8 mouse cellular contexts compared by ENCODE assay signal in the genomic region with DNA sequence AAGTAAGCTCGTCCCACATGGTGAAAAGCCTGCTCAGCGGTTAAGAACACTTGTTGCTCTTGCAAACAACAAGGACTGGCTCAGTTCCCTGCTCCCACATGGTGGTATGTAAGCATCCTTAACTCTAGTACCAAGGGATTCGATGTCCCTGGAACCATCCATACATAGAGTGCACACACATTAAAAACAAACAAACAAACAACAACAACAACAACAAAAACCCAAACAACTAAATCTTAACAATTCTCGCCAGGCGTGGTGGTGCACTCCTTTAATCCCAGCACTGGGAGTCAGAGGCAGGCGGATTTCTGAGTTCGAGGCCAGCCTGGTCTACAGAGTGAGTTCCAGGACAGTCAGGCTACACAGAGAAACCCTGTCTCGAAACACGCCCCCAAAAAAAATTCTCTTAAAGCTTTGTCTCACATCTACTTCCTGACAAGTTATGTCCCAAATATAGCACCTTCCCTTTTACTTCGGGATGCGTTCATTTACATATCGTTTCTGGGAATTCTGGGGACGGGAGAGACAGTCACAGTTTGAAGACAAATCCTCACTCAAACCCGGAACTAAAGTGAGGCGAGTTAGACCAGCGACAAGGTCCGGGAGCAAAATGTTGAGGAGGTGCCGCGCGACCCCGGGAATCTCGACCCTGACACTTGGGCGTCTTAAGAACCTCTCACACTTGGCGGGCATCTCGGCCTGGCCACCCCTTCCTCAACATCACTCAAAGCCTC. TPM values are rescaled to one million over a fixed set of nuclear protein-coding genes. Genes with fewer than 3 reads are reported as not detected.
DNase-seq lines count a peak whose midpoint lies in the region; ATAC-seq and TF ChIP-seq lines count a peak whose summit lies in the region.

No protein-coding gene starts in this region.

- H3K27me3 ChIP-seq in liver, adult 2 months (ENCODE audit: control insufficient read depth, insufficient read depth, low read length), result no peaks in the 10 kb centered on the region
- no peaks in the 10 kb centered on the region for H3K27me3 ChIP-seq in limb, embryonic 14.5 days (ENCODE audit: control insufficient read depth, insufficient read depth, low read length)
- no peaks in the 10 kb centered on the region; the same call in 1 of the 2 replicates for H3K27me3 ChIP-seq in neural tube, embryonic 15.5 days (replicated peaks)

- peaks cover 20% of the 10 kb centered on the region for H3K79me2 ChIP-seq in liver, adult 2 months (ENCODE audit: control insufficient read depth, insufficient read depth, low read length)

- H3K4me1 ChIP-seq in liver, adult 2 months (ENCODE audit: control insufficient read depth, insufficient read depth, low read length), result peaks cover 5% of the 10 kb centered on the region
- peaks cover 15% of the 10 kb centered on the region for H3K4me1 ChIP-seq in limb, embryonic 14.5 days (ENCODE audit: control insufficient read depth, insufficient read depth, low read length)
- H3K4me1 ChIP-seq in neural tube, embryonic 15.5 days, result peaks cover 23% of the 10 kb centered on the region

- peak overlapping the region; percentile 96 for H3K9ac ChIP-seq in liver, adult 2 months (ENCODE audit: low read depth, low read length)
- H3K9ac ChIP-seq in limb, embryonic 14.5 days (ENCODE audit: low read depth, low read length, severe bottlenecking), result peak overlapping the region; percentile 79
- peak overlapping the region; percentile 81 for H3K9ac ChIP-seq in neural tube, embryonic 15.5 days (replicated peaks)

- no peak for DNase-seq in liver, adult 2 months (ENCODE audit: extremely low read depth, low read depth, low spot score)
- DNase-seq in liver, result no peak
- no peak for DNase-seq in limb, embryonic 14.5 days (ENCODE audit: low spot score)
- DNase-seq in cerebellum, postnatal 4 days (ENCODE audit: low spot score in 2 of 2), result no peak
- DNase-seq in kidney, adult 18-20 months, result no peak
- no peak for DNase-seq in right cerebral cortex, postnatal 10 days (ENCODE audit: low spot score in 2 of 2)

- H3K4me2 ChIP-seq in limb, embryonic 14.5 days (replicated peaks; ENCODE audit: low read depth, low read length, severe bottlenecking), result peak overlapping the region; percentile 82
- peak overlapping the region; percentile 91 for H3K4me2 ChIP-seq in neural tube, embryonic 15.5 days

- WGBS in liver, adult 2 months, result 21% methylated on average over 25 of the region's 25 CpGs
- WGBS in limb, embryonic 14.5 days, result 20% methylated on average over 25 of the region's 25 CpGs
- 22% methylated on average over 25 of the region's 25 CpGs for WGBS in neural tube, embryonic 15.5 days

- no peak for TF ChIP-seq POLR2A in liver, adult 2 months (IDR thresholded peaks at IDR 0.05; ENCODE audit: extremely low read depth, insufficient read depth, low read length)
- no peak for TF ChIP-seq POLR2A in limb, embryonic 14.5 days (IDR thresholded peaks at IDR 0.05; ENCODE audit: borderline replicate concordance, extremely low read depth, insufficient read depth, insufficient read length)

- H3K9me3 ChIP-seq in limb, embryonic 14.5 days (ENCODE audit: control insufficient read depth, low read length), result no peaks in the 10 kb centered on the region
- no peaks in the 10 kb centered on the region for H3K9me3 ChIP-seq in neural tube, embryonic 15.5 days (replicated peaks)

- peak; percentile 28 for ATAC-seq in erythroblast, adult 5-6 weeks (replicated peaks; ENCODE audit: low FRiP score, poor library complexity, severe bottlenecking)
- ATAC-seq in limb, embryonic 14.5 days (ENCODE audit: low FRiP score, low read depth), result no peak
- ATAC-seq in neural tube, embryonic 15.5 days (ENCODE audit: low FRiP score), result no peak

- peak overlapping the region; percentile 28 for H3K27ac ChIP-seq in liver, adult 2 months (replicated peaks; ENCODE audit: insufficient read depth, low read depth, low read length)
- 0 out of 2 replicates have a peak overlapping the region, but pooled peaks have one; percentile 52 for H3K27ac ChIP-seq in limb, embryonic 14.5 days (replicated peaks; ENCODE audit: low read depth, low read length)
- peak overlapping the region; percentile 78 for H3K27ac ChIP-seq in neural tube, embryonic 15.5 days (replicated peaks)

- H3K4me3 ChIP-seq in liver, adult 2 months (ENCODE audit: insufficient read depth, low read depth, low read length), result peak overlapping the region; percentile 99
- H3K4me3 ChIP-seq in limb, embryonic 14.5 days (replicated peaks; ENCODE audit: low read length), result peak overlapping the region; percentile 91
- peak overlapping the region; percentile 95 for H3K4me3 ChIP-seq in neural tube, embryonic 15.5 days (replicated peaks)

- no peaks in the 10 kb centered on the region; the same call in 1 of the 2 replicates for H3K36me3 ChIP-seq in liver, adult 2 months (ENCODE audit: control insufficient read depth, insufficient read depth, low read length)
- no peaks in the 10 kb centered on the region for H3K36me3 ChIP-seq in limb, embryonic 14.5 days (ENCODE audit: control insufficient read depth, insufficient read depth, low read length)
- H3K36me3 ChIP-seq in neural tube, embryonic 15.5 days, result no peaks in the 10 kb centered on the region

- TF ChIP-seq CTCF in liver, adult 2 months (IDR thresholded peaks at IDR 0.05; ENCODE audit: low read depth, low read length), result no peak

RNA-seq across cellular contexts. Expression of gene Ezh1, which starts 0.8 kb away (rescaled TPM):
- total RNA-seq in liver, adult 2 months (2014; rRNA removed), result 10.5 and 10.8 TPM in 2 replicates
- 7.5 and 9.2 TPM in 2 replicates for polyA plus RNA-seq in liver, adult 2 months (2012; rRNA removed)
- total RNA-seq in erythroblast, adult 5-6 weeks (2015; ENCODE audit: low replicate concordance), result 161 and 177 TPM in 2 replicates
- 208 and 251 TPM in 2 replicates for total RNA-seq in erythroblast, adult 5-6 weeks (2017; ENCODE audit: low replicate concordance)
- polyA plus RNA-seq in limb, embryonic 14.5 days (2012; rRNA removed), result 28.3 and 28.4 TPM in 2 replicates
- 14.4 and 17.0 TPM in 2 replicates for polyA plus RNA-seq in limb, embryonic 14.5 days (2014; fragmentation: Nextera tagmentation; extraction: Ambion mirVana)
- polyA plus RNA-seq in neural tube, embryonic 15.5 days (2015; fragmentation: Nextera tagmentation; extraction: Ambion mirVana), result 25.4 and 26.1 TPM in 2 replicates

RNA-seq across cellular contexts. Expression of gene Ramp2, which starts 20.3 kb away (rescaled TPM):
- 4.9 and 6.6 TPM in 2 replicates for total RNA-seq in liver, adult 2 months (2014; rRNA removed)
- 16.4 and 22.5 TPM in 2 replicates for polyA plus RNA-seq in liver, adult 2 months (2012; rRNA removed)
- total RNA-seq in erythroblast, adult 5-6 weeks (2015; ENCODE audit: low replicate concordance), result 2.7 TPM in 1 of 2 replicates, not detected in the other
- not detected in 2 replicates for total RNA-seq in erythroblast, adult 5-6 weeks (2017; ENCODE audit: low replicate concordance)
- polyA plus RNA-seq in limb, embryonic 14.5 days (2012; rRNA removed), result 89.4 and 108 TPM in 2 replicates
- polyA plus RNA-seq in limb, embryonic 14.5 days (2014; fragmentation: Nextera tagmentation; extraction: Ambion mirVana), result 98.9 and 104 TPM in 2 replicates
- polyA plus RNA-seq in neural tube, embryonic 15.5 days (2015; fragmentation: Nextera tagmentation; extraction: Ambion mirVana), result 105 and 107 TPM in 2 replicates

RNA-seq across cellular contexts. Expression of gene Vps25, which starts 28.0 kb away (rescaled TPM):
- total RNA-seq in liver, adult 2 months (2014; rRNA removed), result 35.6 and 43.8 TPM in 2 replicates
- polyA plus RNA-seq in liver, adult 2 months (2012; rRNA removed), result 109 and 122 TPM in 2 replicates
- total RNA-seq in erythroblast, adult 5-6 weeks (2015; ENCODE audit: low replicate concordance), result 83.8 and 91.5 TPM in 2 replicates
- total RNA-seq in erythroblast, adult 5-6 weeks (2017; ENCODE audit: low replicate concordance), result 25.0 and 31.3 TPM in 2 replicates
- polyA plus RNA-seq in limb, embryonic 14.5 days (2012; rRNA removed), result 70.3 and 71.7 TPM in 2 replicates
- polyA plus RNA-seq in limb, embryonic 14.5 days (2014; fragmentation: Nextera tagmentation; extraction: Ambion mirVana), result 120 and 124 TPM in 2 replicates
- polyA plus RNA-seq in neural tube, embryonic 15.5 days (2015; fragmentation: Nextera tagmentation; extraction: Ambion mirVana), result 123 and 128 TPM in 2 replicates

RNA-seq across cellular contexts. Expression of gene Wnk4, which starts 34.9 kb away (rescaled TPM):
- 0.37 and 0.40 TPM in 2 replicates for total RNA-seq in liver, adult 2 months (2014; rRNA removed)
- 0.32 and 1.1 TPM in 2 replicates for polyA plus RNA-seq in liver, adult 2 months (2012; rRNA removed)
- 2.3 and 17.7 TPM in 2 replicates for total RNA-seq in erythroblast, adult 5-6 weeks (2015; ENCODE audit: low replicate concordance)
- total RNA-seq in erythroblast, adult 5-6 weeks (2017; ENCODE audit: low replicate concordance), result 1.5 and 6.0 TPM in 2 replicates
- polyA plus RNA-seq in limb, embryonic 14.5 days (2012; rRNA removed), result 14.9 and 18.4 TPM in 2 replicates
- polyA plus RNA-seq in limb, embryonic 14.5 days (2014; fragmentation: Nextera tagmentation; extraction: Ambion mirVana), result 9.9 and 10.7 TPM in 2 replicates
- polyA plus RNA-seq in neural tube, embryonic 15.5 days (2015; fragmentation: Nextera tagmentation; extraction: Ambion mirVana), result 5.1 and 7.0 TPM in 2 replicates

RNA-seq across cellular contexts. Expression of gene Ccr10, which starts 50.3 kb away (rescaled TPM):
- total RNA-seq in liver, adult 2 months (2014; rRNA removed), result 0.13 TPM in 1 of 2 replicates, not detected in the other
- 0.05 and 0.13 TPM in 2 replicates for polyA plus RNA-seq in liver, adult 2 months (2012; rRNA removed)
- 0.63 TPM in 1 of 2 replicates, not detected in the other for total RNA-seq in erythroblast, adult 5-6 weeks (2015; ENCODE audit: low replicate concordance)
- total RNA-seq in erythroblast, adult 5-6 weeks (2017; ENCODE audit: low replicate concordance), result not detected in 2 replicates
- 0.09 and 0.17 TPM in 2 replicates for polyA plus RNA-seq in limb, embryonic 14.5 days (2012; rRNA removed)
- polyA plus RNA-seq in limb, embryonic 14.5 days (2014; fragmentation: Nextera tagmentation; extraction: Ambion mirVana), result 0.11 and 0.41 TPM in 2 replicates
- 0.51 and 0.70 TPM in 2 replicates for polyA plus RNA-seq in neural tube, embryonic 15.5 days (2015; fragmentation: Nextera tagmentation; extraction: Ambion mirVana)

Comparison
In these comparisons a context has a peak if more than half of its experiments do, and no peak if none do; other contexts are left out.
1. H3K27ac ChIP-seq: peak in every context shown above with its lines; median percentile 78 in neural tube, embryonic 15.5 days; 52 in limb, embryonic 14.5 days; 28 in liver, adult 2 months.